Comparison of ENCODE assay signal across 29 mouse cellular contexts in genomic region chrX:157449000-157449399, GRCm38 (mm10). TPM values are rescaled to one million over a fixed set of nuclear protein-coding genes. Genes with fewer than 3 reads are reported as not detected.
"Had no signal": no experiment of that assay in that cellular context is flagged by ENCODE, and none has a peak within 500 bp of the region (broad histone marks: within the 10 kb centered on the region; RNA-seq: fewer than 3 reads in every experiment).

No protein-coding gene starts in this region.

- H3K27me3 ChIP-seq: heart, embryonic 12.5 days; hindbrain, embryonic 12.5 days; intestine, embryonic 15.5 days; liver, embryonic 13.5 days; liver, embryonic 15.5 days had no signal

- H3K9me3 ChIP-seq: heart, embryonic 10.5 days; heart, embryonic 12.5 days; hindbrain, embryonic 10.5 days; hindbrain, embryonic 12.5 days; intestine, embryonic 15.5 days; limb, embryonic 10.5 days; limb, embryonic 12.5 days; liver, embryonic 13.5 days; liver, embryonic 15.5 days had no signal

- H3K4me1 ChIP-seq: heart, embryonic 10.5 days; heart, embryonic 12.5 days; hindbrain, embryonic 10.5 days; hindbrain, embryonic 12.5 days; intestine, embryonic 15.5 days; limb, embryonic 10.5 days; limb, embryonic 12.5 days; liver, embryonic 13.5 days; liver, embryonic 15.5 days had no signal

- ATAC-seq: hindbrain, embryonic 16.5 days; inflammation-experienced regulatory T-cells, adult 6 months; intestine, embryonic 15.5 days; intestine, postnatal 0 days; liver, postnatal 0 days had no signal

- H3K4me3 ChIP-seq: gastrocnemius, adult 2 months; heart, embryonic 10.5 days; heart, embryonic 12.5 days; hindbrain, embryonic 10.5 days; hindbrain, embryonic 12.5 days; intestine, embryonic 15.5 days; limb, embryonic 10.5 days; limb, embryonic 12.5 days; liver, embryonic 13.5 days; liver, embryonic 15.5 days had no signal

- DNase-seq: gastrocnemius, adult 2 months; gastrocnemius, postnatal 10 days; gastrocnemius, postnatal 25 days; heart, adult 18-20 months; heart, postnatal 10 days; heart, postnatal 4 days; kidney, adult 18-20 months; kidney, adult 8-10 months; kidney, postnatal 14 days; kidney, postnatal 36 days; layer of hippocampus, adult 9-11 months; layer of hippocampus, postnatal 36 days; liver; liver, embryonic 13.5 days; liver, postnatal 0 days had no signal

- H3K27ac ChIP-seq: gastrocnemius, adult 2 months; heart, embryonic 10.5 days; hindbrain, embryonic 10.5 days; hindbrain, embryonic 12.5 days; hindbrain, embryonic 14.5 days; intestine, embryonic 15.5 days; kidney, postnatal 0 days; limb, embryonic 10.5 days; limb, embryonic 12.5 days; liver, embryonic 13.5 days; liver, embryonic 15.5 days had no signal

- H3K9ac ChIP-seq: heart, embryonic 12.5 days; hindbrain, embryonic 12.5 days; hindbrain, embryonic 14.5 days; intestine, embryonic 15.5 days; limb, embryonic 12.5 days; liver, embryonic 13.5 days; liver, embryonic 15.5 days; liver, postnatal 0 days had no signal

- H3K36me3 ChIP-seq: heart, embryonic 10.5 days; hindbrain, embryonic 12.5 days; intestine, embryonic 15.5 days; limb, embryonic 12.5 days; liver, embryonic 13.5 days; liver, embryonic 15.5 days had no signal

RNA-seq across cellular contexts. Expression of gene Phex, which starts 33.9 kb away (rescaled TPM):
- polyA plus RNA-seq: intestine, postnatal 0 days; large intestine, adult 2 months; liver, embryonic 15.5 days; liver, postnatal 0 days had no signal
